Mouse (Mus musculus) lung, postnatal 36 days (tissue): Measurements from ENCODE around the gene Casp7.
"Not testable (repeated sequence)": the region's sequence is repeated elsewhere in the genome, so short reads cannot be mapped to it uniquely, and the experiment has no call there.

Experiments
- DNase-seq: peaks from one replicate; pipeline ENCODE4 v3.0.0; 2022; ENCODE audit warnings: mixed read lengths

Casp7 gene

GRCm38 (mm10) chr19:56386095-56386494 lies 10.8 kb upstream of the Casp7 start:
- DNase-seq = no peak

DNA sequence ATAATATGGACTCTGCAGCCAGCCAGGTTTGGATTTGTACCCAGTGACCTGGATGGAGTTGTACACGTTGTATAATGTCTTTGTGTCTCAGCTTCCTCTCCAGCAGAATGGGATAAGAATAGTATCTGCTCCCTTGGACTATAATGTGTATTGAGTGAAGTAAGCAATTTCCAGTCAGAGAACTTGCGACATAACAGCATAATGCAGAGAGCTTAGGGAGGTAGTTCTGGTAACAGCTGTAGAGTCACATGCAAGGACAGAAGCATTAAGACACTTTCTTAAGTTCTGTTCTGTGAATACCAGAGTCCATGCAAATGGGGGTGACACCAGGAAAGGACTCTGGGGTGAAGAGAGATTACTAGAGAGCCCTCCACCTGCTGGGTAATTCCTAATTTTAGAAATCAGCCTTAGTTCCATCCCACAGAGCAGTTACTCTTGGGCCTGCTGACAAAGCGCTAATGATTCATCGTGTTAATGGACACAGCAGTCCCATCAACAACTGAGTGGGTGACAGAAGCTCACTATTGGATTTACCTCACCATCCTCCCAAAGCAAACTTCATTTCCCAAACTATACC lies 9.1 kb upstream of the Casp7 start:
- no peak for DNase-seq

DNA sequence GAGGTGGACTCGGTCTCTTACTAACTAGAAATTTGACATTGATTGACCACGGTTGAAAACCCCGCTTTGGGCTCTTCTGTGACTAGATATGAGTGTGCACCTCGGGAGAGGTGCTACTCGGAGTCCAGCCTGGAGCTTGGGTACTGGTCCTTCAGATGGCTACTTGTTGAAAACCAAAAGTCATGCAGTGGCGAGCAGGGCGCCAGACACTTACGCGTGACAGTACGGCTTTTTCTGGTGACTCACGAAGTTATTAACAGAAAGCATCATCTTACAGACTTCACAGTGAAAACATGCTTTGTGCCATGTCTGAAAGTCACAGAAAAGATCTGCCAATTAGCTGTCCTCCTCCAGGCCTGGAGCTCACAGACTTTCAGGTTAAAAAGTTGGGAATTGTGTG lies 7.8 kb upstream of the Casp7 start:
- DNase-seq = no peak

DNA sequence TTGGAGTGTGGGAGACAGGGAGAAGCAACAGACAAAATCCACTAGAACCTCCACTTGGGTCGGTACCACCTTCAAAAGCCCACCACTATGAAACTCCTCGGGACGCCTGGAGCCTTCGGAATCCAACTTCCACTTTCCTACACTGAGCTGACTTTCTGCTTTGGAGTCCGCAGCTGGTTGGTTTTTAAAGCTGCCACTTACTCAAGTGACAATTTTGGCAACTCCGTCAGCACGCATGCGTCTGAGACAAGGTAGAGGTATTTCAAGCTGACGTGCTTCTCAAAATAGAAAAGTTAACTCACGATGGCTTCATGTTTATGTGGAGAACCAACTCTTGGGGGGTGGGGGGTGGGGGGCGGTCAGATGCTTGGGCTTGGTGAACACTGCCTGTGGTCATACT lies 7.0 kb upstream of the Casp7 start, which contains the start of gene Nrap:
Gene Nrap, minus strand, starts transcription at position 159 of the 400 bp plus-strand sequence.
- DNase-seq = no peak

- peak; percentile 65 for DNase-seq
Measured at GRCm38 (mm10) chr19:56391307-56392046, 5.5 kb upstream of the Casp7 start.

DNA sequence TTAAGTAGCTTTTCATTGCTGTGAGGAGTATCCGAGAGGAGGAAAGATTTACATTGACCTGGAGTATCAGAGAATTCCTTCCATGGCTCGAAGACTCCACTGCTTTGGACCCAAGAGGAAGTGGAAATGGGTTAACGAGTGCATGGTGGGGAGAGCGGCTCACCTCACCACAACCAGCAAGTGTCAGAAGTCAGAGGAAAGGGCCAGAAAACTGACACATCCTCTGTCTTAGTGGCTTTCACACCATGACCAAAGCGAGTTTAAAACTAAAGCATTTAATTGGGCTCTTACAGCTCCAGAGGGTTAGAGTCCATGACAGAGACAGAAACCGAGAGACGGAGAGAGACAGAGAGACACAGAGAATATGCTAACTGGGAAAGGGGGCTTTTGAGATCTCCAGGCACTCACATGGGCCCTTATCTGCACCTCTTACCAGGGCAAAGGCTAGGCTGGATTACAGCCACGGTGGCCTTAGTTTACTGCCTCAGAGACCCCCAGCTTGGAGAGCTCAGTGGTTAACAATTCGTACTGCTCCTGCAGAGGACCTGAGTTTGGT lies 3.5 kb upstream of the Casp7 start:
- DNase-seq = no peak

GRCm38 (mm10) chr19:56395183-56395935 lies 1.6 kb upstream of the Casp7 start:
- no peak for DNase-seq

GRCm38 (mm10) chr19:56396227-56396626 lies 702 bp upstream of the Casp7 start:
- DNase-seq = no peak

GRCm38 (mm10) chr19:56397663-56398527 lies 966 bp downstream of the Casp7 start:
- DNase-seq = peak; percentile 47

DNA sequence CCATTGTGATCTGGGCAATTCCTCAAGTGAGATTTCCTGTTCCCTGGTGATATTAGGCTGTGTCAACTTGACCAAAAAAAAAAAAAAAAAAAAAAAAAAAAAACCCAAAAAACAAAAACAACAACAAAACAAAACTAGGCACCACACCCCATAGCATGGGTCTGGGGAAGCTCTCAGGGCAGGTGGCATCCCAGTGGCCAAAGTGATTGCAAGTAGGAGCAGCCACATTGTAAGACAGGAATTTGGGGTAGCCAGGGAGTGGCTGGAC lies 1.5 kb downstream of the Casp7 start:
- no peak for DNase-seq

DNA sequence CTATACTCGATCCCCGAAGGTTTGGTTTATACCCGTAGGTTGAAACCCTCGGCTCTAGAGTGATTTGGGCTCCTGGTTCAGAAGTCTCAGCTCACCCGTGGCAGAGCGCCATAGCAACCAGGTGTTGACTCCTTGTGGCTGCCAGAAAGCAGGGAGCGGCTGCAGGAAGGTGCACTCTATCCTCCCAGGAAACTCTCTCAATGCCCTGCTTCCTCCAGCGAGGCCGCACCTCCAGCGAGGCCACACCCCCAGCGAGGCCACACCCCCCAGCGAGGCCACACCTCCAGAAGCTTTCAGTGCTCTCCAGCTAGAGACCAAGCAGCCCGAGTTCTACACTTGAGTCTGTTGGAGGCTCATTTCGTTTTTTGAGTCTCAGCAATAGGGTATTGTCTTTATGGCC lies 3.3 kb downstream of the Casp7 start:
- DNase-seq = peak; percentile 93

- no peak for DNase-seq
Measured at GRCm38 (mm10) chr19:56401864-56402263, 4.9 kb downstream of the Casp7 start.

GRCm38 (mm10) chr19:56405824-56406223 lies 8.9 kb downstream of the Casp7 start:
- DNase-seq = no peak

GRCm38 (mm10) chr19:56406581-56406980 lies 9.7 kb downstream of the Casp7 start:
- no peak for DNase-seq

DNA sequence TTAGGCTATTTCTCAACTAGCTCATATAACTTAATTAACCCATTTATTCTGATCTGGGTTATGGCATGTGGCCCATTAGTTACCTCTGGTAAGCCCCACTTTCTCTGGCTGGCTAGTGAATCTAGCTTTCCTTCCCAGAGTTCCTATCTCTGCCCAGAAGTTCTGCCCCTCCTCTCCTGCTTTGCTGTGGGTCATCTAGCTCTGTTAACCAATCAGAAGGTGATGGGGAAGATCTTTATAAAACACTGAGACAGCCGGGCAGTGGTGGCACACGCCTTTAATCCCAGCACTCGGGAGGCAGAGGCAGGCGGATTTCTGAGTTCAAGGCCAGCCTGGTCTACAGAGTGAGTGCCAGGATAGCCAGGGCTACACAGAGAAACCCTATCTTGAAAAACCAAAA lies 13.0 kb downstream of the Casp7 start:
- not testable (repeated sequence) for DNase-seq

DNA sequence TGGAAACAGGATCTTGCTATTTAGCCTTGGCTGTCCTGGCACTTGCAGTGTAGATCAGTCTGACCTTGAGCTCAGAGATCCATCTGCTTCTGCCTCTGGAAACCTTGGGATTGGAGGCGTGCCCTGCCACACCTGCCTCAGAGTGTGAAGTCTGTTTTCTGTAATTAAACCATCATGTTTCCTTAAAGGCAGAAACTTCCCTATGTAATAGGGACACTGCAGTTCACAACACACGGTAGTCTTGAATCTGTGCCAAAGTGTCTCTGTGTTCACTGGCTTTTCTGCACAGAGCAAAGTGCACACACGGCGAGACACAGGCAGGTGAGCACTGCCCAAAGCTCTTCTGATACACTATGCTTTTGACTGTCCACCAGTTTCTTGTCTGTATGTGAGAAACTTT lies 21.5 kb downstream of the Casp7 start:
- DNase-seq = no peak

GRCm38 (mm10) chr19:56419452-56419851 lies 22.5 kb downstream of the Casp7 start:
- no peak for DNase-seq

DNA sequence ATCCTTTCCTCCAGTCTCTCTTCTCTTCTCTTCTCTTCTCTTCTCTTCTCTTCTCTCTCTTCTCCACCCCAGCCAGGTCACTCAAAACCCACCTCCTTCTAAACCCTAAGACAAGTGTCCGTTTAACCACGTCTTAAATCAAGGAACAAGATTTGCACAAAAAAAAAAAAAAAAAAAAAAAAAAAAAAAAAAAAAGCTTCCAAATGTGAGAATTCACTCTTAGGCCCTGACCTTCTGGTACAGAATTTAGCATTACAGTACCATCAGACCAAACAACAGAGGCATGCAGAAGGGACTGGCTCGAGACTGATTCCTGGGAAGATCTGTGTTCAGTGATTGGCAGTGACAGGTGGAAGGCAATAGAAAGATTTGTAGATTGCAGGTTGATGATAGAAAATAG lies 23.4 kb downstream of the Casp7 start:
- no peak for DNase-seq

GRCm38 (mm10) chr19:56422476-56423338 lies 25.8 kb downstream of the Casp7 start:
- peak; percentile 92 for DNase-seq

- DNase-seq = no peak
Measured at GRCm38 (mm10) chr19:56423370-56423769, 26.4 kb downstream of the Casp7 start.

- no peak for DNase-seq
Measured at GRCm38 (mm10) chr19:56424606-56425395, 27.9 kb downstream of the Casp7 start.
